Mouse (Mus musculus) MEL (cell line): ENCODE measurements around the gene Duox2. TPM values are rescaled to one million over a fixed set of nuclear protein-coding genes. Genes with fewer than 3 reads are reported as not detected.

Source experiments
- DNase-seq: peaks from one replicate; pipeline ENCODE4 v3.0.0; 2011; ENCODE audit warnings: low read depth, low spot score
- H3K27ac ChIP-seq: 2 replicates; pipeline ENCODE4 v1.5.1; 2012; ENCODE audit warnings: low read depth, mild to moderate bottlenecking, control low read depth, low read length, moderate library complexity; ENCODE audit not compliant: control insufficient read depth
- H3K27me3 ChIP-seq, 2 experiments: fragments of 150-350 bp in 1 of 2; sonication (generic) in 1 of 2; 2 replicates each; pipeline ENCODE4 v1.6.1; 2012; ENCODE audit warnings: low read length in 2 of 2, mild to moderate bottlenecking in 2 of 2, improper control_type of control experiment in 1 of 2, moderate library complexity in 1 of 2; ENCODE audit not compliant: insufficient read depth in 2 of 2, control insufficient read depth in 1 of 2
- H3K36me3 ChIP-seq, 2 experiments: 2 replicates each; pipeline ENCODE4 v1.6.1; 2012 to 2014; ENCODE audit warnings: low read length in 2 of 2, improper control_type of control experiment in 1 of 2, inconsistent platforms in 1 of 2, mild to moderate bottlenecking in 1 of 2; ENCODE audit not compliant: insufficient read depth in 2 of 2, control insufficient read depth in 1 of 2
- H3K4me1 ChIP-seq, 2 experiments: fragments of 150-350 bp in 1 of 2; sonication (generic) in 1 of 2; 2 replicates each; pipeline ENCODE4 v1.6.1; 2012; ENCODE audit warnings: low read length in 2 of 2, improper control_type of control experiment in 1 of 2, mild to moderate bottlenecking in 1 of 2; ENCODE audit not compliant: insufficient read depth in 2 of 2, control insufficient read depth in 1 of 2
- H3K4me3 ChIP-seq, 2 experiments: fragments of 150-350 bp in 1 of 2; sonication (generic) in 1 of 2; 2 replicates each; pipeline ENCODE4 v1.5.1; 2012; ENCODE audit warnings: low read depth in 2 of 2, low read length in 2 of 2, mild to moderate bottlenecking in 2 of 2, moderate library complexity in 2 of 2, control low read depth in 1 of 2, improper control_type of control experiment in 1 of 2; ENCODE audit not compliant: control insufficient read depth in 1 of 2, insufficient read depth in 1 of 2
- H3K79me2 ChIP-seq: 2 replicates; pipeline ENCODE4 v1.6.1; 2012; ENCODE audit warnings: mild to moderate bottlenecking, low read length, moderate library complexity; ENCODE audit not compliant: control insufficient read depth, poor library complexity, insufficient read depth
- H3K9ac ChIP-seq: 2 replicates; pipeline ENCODE4 v1.6.1; 2012; ENCODE audit warnings: low read depth, mild to moderate bottlenecking, control low read depth, low read length, moderate library complexity; ENCODE audit not compliant: control insufficient read depth, poor library complexity, severe bottlenecking
- H3K9me3 ChIP-seq: fragments of 150-350 bp; sonication (generic); replicated peaks from 2 replicates; pipeline ENCODE4 v1.6.1; 2012; ENCODE audit warnings: mild to moderate bottlenecking, low read length, improper control_type of control experiment, moderate library complexity; ENCODE audit not compliant: insufficient read depth
- BHLHE40 ChIP-seq: IDR thresholded peaks from 2 replicates; pipeline ENCODE4 v1.6.1; 2012; ENCODE audit warnings: low read depth, mild to moderate bottlenecking, inconsistent platforms, low read length, improper control_type of control experiment, borderline replicate concordance
- CHD1 ChIP-seq: IDR thresholded peaks from 2 replicates; pipeline ENCODE4 v1.6.1; 2012; ENCODE audit warnings: low read depth, mild to moderate bottlenecking, inconsistent platforms, low read length, improper control_type of control experiment
- ETS1 ChIP-seq: IDR thresholded peaks from 2 replicates; pipeline ENCODE4 v1.6.1; 2012; ENCODE audit warnings: low read depth, mild to moderate bottlenecking, inconsistent platforms, low read length, improper control_type of control experiment, moderate library complexity
- GABPA ChIP-seq: IDR thresholded peaks from 2 replicates; pipeline ENCODE4 v1.6.1; 2012; ENCODE audit warnings: low read depth, mild to moderate bottlenecking, inconsistent platforms, low read length, improper control_type of control experiment, moderate library complexity
- HCFC1 ChIP-seq: IDR thresholded peaks from 2 replicates; pipeline ENCODE4 v1.6.1; 2012; ENCODE audit warnings: low read depth, mild to moderate bottlenecking, inconsistent platforms, low read length, improper control_type of control experiment, moderate library complexity
- MAX ChIP-seq: IDR thresholded peaks from 2 replicates; pipeline ENCODE4 v1.6.1; 2011; ENCODE audit warnings: low read length, improper control_type of control experiment
- MEF2A ChIP-seq: IDR thresholded peaks from 2 replicates; pipeline ENCODE4 v1.6.1; 2014; ENCODE audit warnings: low read depth, mild to moderate bottlenecking, inconsistent platforms, low read length, improper control_type of control experiment; ENCODE audit not compliant: poor library complexity, insufficient replicate concordance, severe bottlenecking; ENCODE audit errors: extremely low read depth
- MYC ChIP-seq: IDR thresholded peaks from 2 replicates; pipeline ENCODE4 v1.6.1; 2011; ENCODE audit warnings: low read depth, mild to moderate bottlenecking, low read length, improper control_type of control experiment, moderate library complexity
- NRF1 ChIP-seq: IDR thresholded peaks from 2 replicates; pipeline ENCODE4 v1.6.1; 2014; ENCODE audit warnings: low read depth, mild to moderate bottlenecking, inconsistent platforms, low read length, improper control_type of control experiment, moderate library complexity; ENCODE audit not compliant: poor library complexity, insufficient read depth, severe bottlenecking
- POLR2A ChIP-seq, 2 experiments: IDR thresholded peaks; 2 replicates each; pipeline ENCODE4 v1.6.1; 2011 to 2012; ENCODE audit warnings: low read length in 2 of 2, mild to moderate bottlenecking in 2 of 2, control low read depth in 1 of 2, improper control_type of control experiment in 1 of 2, low read depth in 1 of 2, moderate library complexity in 1 of 2; ENCODE audit not compliant: control insufficient read depth in 1 of 2, insufficient read depth in 1 of 2, poor library complexity in 1 of 2
- POLR2AphosphoS2 ChIP-seq: IDR thresholded peaks from 2 replicates; pipeline ENCODE4 v1.6.1; 2011; ENCODE audit warnings: low read length, improper control_type of control experiment
- SMC3 ChIP-seq: IDR thresholded peaks from 2 replicates; pipeline ENCODE4 v1.6.1; 2011; ENCODE audit warnings: low read depth, low read length, improper control_type of control experiment
- TBP ChIP-seq: IDR thresholded peaks from 2 replicates; pipeline ENCODE4 v1.8.0; 2011; ENCODE audit warnings: low read depth, low read length, improper control_type of control experiment
- TCF12 ChIP-seq: IDR thresholded peaks from 2 replicates; pipeline ENCODE4 v1.6.1; 2014; ENCODE audit warnings: low read depth, mild to moderate bottlenecking, inconsistent platforms, low read length, improper control_type of control experiment, moderate library complexity
- USF1 ChIP-seq: IDR thresholded peaks from 2 replicates; pipeline ENCODE4 v1.6.1; 2014; ENCODE audit warnings: low read depth, mild to moderate bottlenecking, inconsistent platforms, low read length, improper control_type of control experiment, moderate library complexity
- USF2 ChIP-seq, 2 experiments: IDR thresholded peaks; 2 replicates each; pipeline ENCODE4 v1.6.1; 2011 to 2012; ENCODE audit warnings: improper control_type of control experiment in 2 of 2, low read length in 2 of 2, borderline replicate concordance in 1 of 2, inconsistent platforms in 1 of 2, low read depth in 1 of 2, mild to moderate bottlenecking in 1 of 2; ENCODE audit not compliant: insufficient read depth in 1 of 2
- ZC3H11A ChIP-seq: IDR thresholded peaks from 2 replicates; pipeline ENCODE4 v1.6.1; 2012; ENCODE audit warnings: low read depth, mild to moderate bottlenecking, inconsistent platforms, low read length, improper control_type of control experiment
- ZKSCAN1 ChIP-seq: IDR thresholded peaks from 2 replicates; pipeline ENCODE4 v1.6.1; 2012; ENCODE audit warnings: low read depth, mild to moderate bottlenecking, inconsistent platforms, low read length, improper control_type of control experiment, moderate library complexity
- polyA plus RNA-seq, 2 experiments: library from polyadenylated mRNA; stranded (reverse) in 1 of 2; unstranded in 1 of 2; fragments of >175 nt in 1 of 2; fragments of >200 nt in 1 of 2; gene quantifications; 2 replicates each; pipeline versions ENCODE4 v1.2.1 to v1.2.4; 2012; ENCODE audit warnings: low replicate concordance in 2 of 2, low read depth in 1 of 2; ENCODE audit not compliant: insufficient read length in 2 of 2, insufficient read depth in 1 of 2, missing spikeins in 1 of 2
- total RNA-seq: library from RNA; depleted of rRNA; stranded (reverse); fragments of 300-350 nt; gene quantifications from 2 replicates; pipeline ENCODE4 v1.2.3, GENCODE M21; 2012; rRNA removed

Duox2 gene
- total and polyA plus RNA-seq, 3 experiments: not detected

GRCm38 (mm10) chr2:122231616-122232015 is 66.6 kb downstream of the Duox2 start:
- H3K27me3 ChIP-seq: no peaks in the 10 kb centered on the region
- no peak overlapping the region for H3K27ac ChIP-seq
- peaks cover 5% of the 10 kb centered on the region; the same call in 1 of the 2 replicates for H3K79me2 ChIP-seq
- H3K36me3 ChIP-seq: peaks cover 0 to 11% of the 10 kb centered on the region in 2 experiments; a peak in 2 of 4 replicates
- DNase-seq: no peak
- H3K4me1 ChIP-seq: peaks cover 6 to 7% of the 10 kb centered on the region in 2 experiments
- H3K4me3 ChIP-seq: no peak overlapping the region
- no peak for TF ChIP-seq USF1
- no peak for TF ChIP-seq MAX
- no peak for TF ChIP-seq SMC3
- no peak for TF ChIP-seq POLR2A (IDR thresholded peaks at IDR 0.05; ENCODE audit: control insufficient read depth in 1 of 2, insufficient read depth in 1 of 2, low read depth in 1 of 2, low read length in 2 of 2, poor library complexity in 1 of 2)
- TF ChIP-seq MEF2A: no peak
- TF ChIP-seq TCF12: no peak
- TF ChIP-seq POLR2AphosphoS2: no peak
- no peak for TF ChIP-seq NRF1
- TF ChIP-seq CHD1: no peak
- TF ChIP-seq USF2 (IDR thresholded peaks at IDR 0.05; ENCODE audit: borderline replicate concordance in 1 of 2, insufficient read depth in 1 of 2, low read depth in 1 of 2, low read length in 2 of 2): no peak
- no peak for TF ChIP-seq HCFC1
- no peak for TF ChIP-seq BHLHE40
- no peak for TF ChIP-seq ZC3H11A
- no peak overlapping the region for H3K9ac ChIP-seq
- H3K9me3 ChIP-seq: no peaks in the 10 kb centered on the region

- Histone ChIP-seq H3K9me3 (no peaks in the 10 kb centered on the region), H3K27me3 (no peaks in the 10 kb centered on the region), H3K27ac (no peak overlapping the region), H3K79me2 (no peaks in the 10 kb centered on the region; the same call in 1 of the 2 replicates), H3K36me3 (peaks cover 0 to 3% of the 10 kb centered on the region in 2 experiments; a peak in 2 of 4 replicates), H3K9ac (no peak overlapping the region), H3K4me1 (peaks cover under 1 to 5% of the 10 kb centered on the region in 2 experiments; a peak in 3 of 4 replicates), H3K4me3 (no peak overlapping the region)
- TF ChIP-seq POLR2A (IDR thresholded peaks at IDR 0.05; ENCODE audit: control insufficient read depth in 1 of 2, insufficient read depth in 1 of 2, low read depth in 1 of 2, low read length in 2 of 2, poor library complexity in 1 of 2) (no peak), MYC (no peak), ZC3H11A (no peak), GABPA (no peak), ZKSCAN1 (no peak), ETS1 (no peak), TBP (no peak)
- DNase-seq: no peak
Measured at GRCm38 (mm10) chr2:122230395-122230794, 67.9 kb downstream of the Duox2 start.

Other genes starting within 250 kb of the Duox2 start
- 5.9 TPM in 2 replicates for gene Spg11, start 180.1 kb downstream of the Duox2 start, total RNA-seq
- gene Spg11, start 180.1 kb downstream of the Duox2 start, polyA plus RNA-seq: 1 to 10 TPM in 1 of 2 experiments, not detected in 1; 6.9 TPM
- 108 and 135 TPM in 2 replicates for gene B2m, start 150.8 kb downstream of the Duox2 start, total RNA-seq
- gene B2m, start 150.8 kb downstream of the Duox2 start, polyA plus RNA-seq: 1,000 to 10,000 TPM in 1 of 2 experiments, 100 to 1,000 TPM in 1; 229 to 1,161 TPM
- not detected in 2 replicates for gene Trim69, start 137.7 kb downstream of the Duox2 start, total RNA-seq
- under 1 TPM in 1 of 2 experiments, not detected in 1; 0.04 TPM for gene Trim69, start 137.7 kb downstream of the Duox2 start, polyA plus RNA-seq
- gene Patl2, start 112.3 kb downstream of the Duox2 start, total RNA-seq: 0.58 and 0.72 TPM in 2 replicates
- gene Patl2, start 112.3 kb downstream of the Duox2 start, polyA plus RNA-seq: under 1 TPM in 1 of 2 experiments, not detected in 1; 0.84 TPM
- gene Terb2, start 112.2 kb downstream of the Duox2 start, total RNA-seq: not detected in 2 replicates
- not detected for gene Terb2, start 112.2 kb downstream of the Duox2 start, polyA plus RNA-seq
- gene Sord, start 63.7 kb downstream of the Duox2 start, total RNA-seq: 39.6 and 41.1 TPM in 2 replicates
- gene Sord, start 63.7 kb downstream of the Duox2 start, polyA plus RNA-seq: 10 to 100 TPM in 1 of 2 experiments, not detected in 1; 61.7 TPM
- gene Duoxa2, start 451 bp upstream of the Duox2 start, total RNA-seq: not detected in 2 replicates
- gene Duoxa2, start 451 bp upstream of the Duox2 start, polyA plus RNA-seq: not detected
- not detected in 2 replicates for gene Duoxa1, start 15.3 kb upstream of the Duox2 start, total RNA-seq
- not detected for gene Duoxa1, start 15.3 kb upstream of the Duox2 start, polyA plus RNA-seq
- not detected in 2 replicates for gene Duox1, start 17.2 kb upstream of the Duox2 start, total RNA-seq
- under 1 TPM in 1 of 2 experiments, not detected in 1; 0.01 TPM for gene Duox1, start 17.2 kb upstream of the Duox2 start, polyA plus RNA-seq
- 3.6 and 4.3 TPM in 2 replicates for gene Shf, start 70.7 kb upstream of the Duox2 start, total RNA-seq
- 1 to 10 TPM in 1 of 2 experiments, not detected in 1; 9.7 TPM for gene Shf, start 70.7 kb upstream of the Duox2 start, polyA plus RNA-seq
- 1.3 and 1.7 TPM in 2 replicates for gene Slc28a2, start 128.0 kb upstream of the Duox2 start, total RNA-seq
- 1 to 10 TPM in 1 of 2 experiments, not detected in 1; 2.6 TPM for gene Slc28a2, start 128.0 kb upstream of the Duox2 start, polyA plus RNA-seq
- gene Gm14085, start 186.5 kb upstream of the Duox2 start, total RNA-seq: 0.12 and 0.33 TPM in 2 replicates
- gene Gm14085, start 186.5 kb upstream of the Duox2 start, polyA plus RNA-seq: under 1 TPM in 1 of 2 experiments, not detected in 1; 0.22 TPM